Mouse (Mus musculus) MEL (cell line): Measurements from ENCODE around the gene Filip1l.

Experiments
- GATA1 ChIP-seq: IDR thresholded peaks from 2 replicates; pipeline ENCODE4 v1.6.1; 2011; ENCODE audit warnings: low read depth, low read length, improper control_type of control experiment
- POLR2A ChIP-seq, 2 experiments: IDR thresholded peaks; 2 replicates each; pipeline ENCODE4 v1.6.1; 2011 to 2012; ENCODE audit warnings: low read length in 2 of 2, mild to moderate bottlenecking in 2 of 2, control low read depth in 1 of 2, improper control_type of control experiment in 1 of 2, low read depth in 1 of 2, moderate library complexity in 1 of 2; ENCODE audit not compliant: control insufficient read depth in 1 of 2, insufficient read depth in 1 of 2, poor library complexity in 1 of 2
- ZC3H11A ChIP-seq: IDR thresholded peaks from 2 replicates; pipeline ENCODE4 v1.6.1; 2012; ENCODE audit warnings: low read depth, mild to moderate bottlenecking, inconsistent platforms, low read length, improper control_type of control experiment

GRCm38 (mm10) chr16:57375248-57375837 is 22.4 kb downstream of the Filip1l start:
- no peak for TF ChIP-seq POLR2A (IDR thresholded peaks at IDR 0.05; ENCODE audit: control insufficient read depth in 1 of 2, insufficient read depth in 1 of 2, low read depth in 1 of 2, low read length in 2 of 2, poor library complexity in 1 of 2)
- no peak for TF ChIP-seq ZC3H11A
- TF ChIP-seq GATA1: no peak
